Mouse (Mus musculus) midbrain, embryonic 14.5 days (tissue): ENCODE results near the gene Aars2. TPM values are rescaled to one million over a fixed set of nuclear protein-coding genes. Genes with fewer than 3 reads are reported as not detected.

Experiments used
- ATAC-seq: fragments of 200-750 bp; cut with Nextera tagmentation; 2 replicates; pipeline ENCODE4 v1.8.0; 2017; ENCODE audit warnings: moderate number of reproducible peaks, moderate library complexity; ENCODE audit not compliant: low FRiP score, low TSS enrichment
- DNase-seq: peaks from one replicate; pipeline ENCODE4 v3.0.0-alpha.2; 2015
- H3K27ac ChIP-seq: fragments of 300-500 bp; sonication (generic); replicated peaks from 2 replicates; pipeline ENCODE4 v1.5.1; 2014; ENCODE audit warnings: mild to moderate bottlenecking, low read depth, low read length, moderate library complexity
- H3K27me3 ChIP-seq: fragments of 300-500 bp; sonication (generic); 2 replicates; pipeline ENCODE4 v1.6.1; 2014; ENCODE audit warnings: low read length, control low read depth, mixed read lengths; ENCODE audit not compliant: control insufficient read depth, insufficient read depth
- H3K36me3 ChIP-seq: fragments of 300-500 bp; sonication (generic); 2 replicates; pipeline ENCODE4 v1.6.1; 2014; ENCODE audit warnings: low read length, control low read depth; ENCODE audit not compliant: control insufficient read depth, insufficient read depth
- H3K4me1 ChIP-seq: fragments of 300-500 bp; sonication (generic); 2 replicates; pipeline ENCODE4 v1.6.1; 2014; ENCODE audit warnings: mild to moderate bottlenecking, antibody characterized with exemption, low read length, control low read depth; ENCODE audit not compliant: control insufficient read depth, insufficient read depth
- H3K4me2 ChIP-seq: fragments of 300-500 bp; sonication (generic); 2 replicates; pipeline ENCODE4 v1.6.1; 2014; ENCODE audit warnings: mild to moderate bottlenecking, low read length, moderate library complexity
- H3K4me3 ChIP-seq: fragments of 300-500 bp; sonication (generic); replicated peaks from 2 replicates; pipeline ENCODE4 v1.5.1; 2014; ENCODE audit warnings: low read depth, low read length
- H3K9ac ChIP-seq: fragments of 300-500 bp; sonication (generic); replicated peaks from 2 replicates; pipeline ENCODE4 v1.6.1; 2014; ENCODE audit warnings: mild to moderate bottlenecking, low read length, moderate library complexity
- H3K9me3 ChIP-seq: fragments of 300-500 bp; sonication (generic); 2 replicates; pipeline ENCODE4 v1.6.1; 2016; ENCODE audit warnings: low read length, control low read depth, mixed read lengths; ENCODE audit not compliant: control insufficient read depth
- WGBS: fragments of 180-500 bp; shearing (Covaris S2); extraction: QIAGEN DNeasy Blood & Tissue Kit; methylation state at CpG from one replicate; pipeline ENCODE4 v1.1.7; 2014; 5-methylcytosine and 5-hydroxymethylcytosine counted together
- polyA plus RNA-seq: library from polyadenylated mRNA; unstranded; fragments of >200 nt; fragmentation: Nextera tagmentation; extraction: Ambion mirVana; gene quantifications from 2 replicates; pipeline ENCODE4 v1.2.1, GENCODE M21; 2014

Aars2 gene
- polyA plus RNA-seq, 1 experiment from 2014 or later: 14.8 TPM

- H3K4me1 ChIP-seq: 0 out of 2 replicates have a peak, but pooled peaks cover 5% of the 10 kb centered on the region
- H3K36me3 ChIP-seq: peaks cover 11% of the 10 kb centered on the region; the same call in 1 of the 2 replicates
- no peak for DNase-seq
- H3K4me3 ChIP-seq: no peak overlapping the region
- no peaks in the 10 kb centered on the region for H3K27me3 ChIP-seq
- ATAC-seq: no peak
- no peaks in the 10 kb centered on the region for H3K9me3 ChIP-seq
- H3K27ac ChIP-seq: no peak overlapping the region
- 98% methylated on average over 4 of the region's 4 CpGs for WGBS
- H3K9ac ChIP-seq: no peak overlapping the region
- H3K4me2 ChIP-seq: no peak overlapping the region
These were observed 4.2 kb downstream of the Aars2 start for GRCm38 (mm10) chr17:45510871-45511270.

DNA sequence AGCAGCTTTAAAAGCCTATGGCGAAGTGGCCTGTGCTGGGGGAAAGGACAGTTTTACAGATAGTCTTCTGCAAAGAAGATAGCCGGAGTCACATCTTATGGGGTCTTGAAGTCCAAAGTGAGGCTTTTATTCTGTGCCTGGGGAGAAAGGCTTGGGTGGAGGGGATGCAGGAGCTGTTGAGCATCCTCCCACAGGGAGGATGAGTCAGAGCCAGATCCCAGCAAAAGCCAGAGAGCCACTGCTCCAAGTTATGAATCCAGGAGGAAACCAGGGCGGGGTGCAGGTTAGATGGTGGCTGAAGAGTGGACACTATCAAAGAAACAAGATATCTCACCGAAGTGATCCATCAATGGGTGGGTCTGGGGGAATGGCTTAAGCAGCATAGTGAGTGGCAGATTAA is 5.1 kb downstream of the Aars2 start:
- no peak overlapping the region for H3K27ac ChIP-seq
- no peaks in the 10 kb centered on the region for H3K9me3 ChIP-seq
- no peaks in the 10 kb centered on the region for H3K27me3 ChIP-seq
- no peak for ATAC-seq
- 93% methylated on average over 4 of the region's 4 CpGs for whole genome bisulfite sequencing
- H3K36me3 ChIP-seq: peaks cover 11% of the 10 kb centered on the region; the same call in 1 of the 2 replicates
- no peak overlapping the region for H3K4me2 ChIP-seq
- no peak overlapping the region for H3K9ac ChIP-seq
- DNase-seq: no peak
- H3K4me1 ChIP-seq: no peaks in the 10 kb centered on the region
- H3K4me3 ChIP-seq: no peak overlapping the region

- WGBS: 48% methylated on average over 15 of the region's 15 CpGs
- Histone ChIP-seq H3K9ac (no peak overlapping the region), H3K27ac (no peak overlapping the region), H3K9me3 (no peaks in the 10 kb centered on the region), H3K4me2 (no peak overlapping the region), H3K4me1 (no peaks in the 10 kb centered on the region), H3K36me3 (peaks cover 13% of the 10 kb centered on the region; the same call in 1 of the 2 replicates), H3K4me3 (no peak overlapping the region), H3K27me3 (no peaks in the 10 kb centered on the region)
- no peak for DNase-seq
- ATAC-seq: no peak
These were observed 8.6 kb downstream of the Aars2 start for GRCm38 (mm10) chr17:45515204-45515726.

GRCm38 (mm10) chr17:45515806-45516205 is 9.2 kb downstream of the Aars2 start:
- peaks cover 17% of the 10 kb centered on the region for H3K36me3 ChIP-seq
- no peaks in the 10 kb centered on the region for H3K27me3 ChIP-seq
- H3K9me3 ChIP-seq: no peaks in the 10 kb centered on the region
- 90% methylated on average over 10 of the region's 10 CpGs for WGBS
- no peak overlapping the region for H3K4me3 ChIP-seq
- H3K4me2 ChIP-seq: no peak overlapping the region
- no peak for DNase-seq
- no peaks in the 10 kb centered on the region for H3K4me1 ChIP-seq
- no peak for ATAC-seq
- H3K27ac ChIP-seq: no peak overlapping the region
- no peak overlapping the region for H3K9ac ChIP-seq

- no peak overlapping the region for H3K9ac ChIP-seq
These were observed 9.8 kb downstream of the Aars2 start for GRCm38 (mm10) chr17:45516488-45516887.

GRCm38 (mm10) chr17:45517135-45517534 is 10.5 kb downstream of the Aars2 start:
- no peak overlapping the region for H3K9ac ChIP-seq
- DNase-seq: no peak
- no peak overlapping the region for H3K27ac ChIP-seq
- H3K9me3 ChIP-seq: no peaks in the 10 kb centered on the region
- WGBS: 88% methylated on average over 21 of the region's 21 CpGs
- H3K36me3 ChIP-seq: peaks cover 17% of the 10 kb centered on the region
- H3K27me3 ChIP-seq: no peaks in the 10 kb centered on the region
- no peaks in the 10 kb centered on the region for H3K4me1 ChIP-seq
- ATAC-seq: peak; percentile 12; the same call in 1 of the 2 replicates
- no peak overlapping the region for H3K4me3 ChIP-seq
- no peak overlapping the region for H3K4me2 ChIP-seq

More at GRCm38 (mm10) chr17:45516488-45516887, 9.8 kb downstream of the Aars2 start:
- Histone ChIP-seq H3K4me3 (no peak overlapping the region), H3K9me3 (no peaks in the 10 kb centered on the region), H3K27me3 (no peaks in the 10 kb centered on the region), H3K4me1 (no peaks in the 10 kb centered on the region), H3K36me3 (peaks cover 17% of the 10 kb centered on the region), H3K4me2 (no peak overlapping the region), H3K27ac (no peak overlapping the region)
- ATAC-seq (peak; percentile 51), DNase-seq (peak; percentile 90)
- 49% methylated on average over 8 of the region's 8 CpGs for WGBS

- Histone ChIP-seq H3K36me3 (peaks cover 17% of the 10 kb centered on the region), H3K4me2 (no peak overlapping the region), H3K27me3 (no peaks in the 10 kb centered on the region), H3K9ac (no peak overlapping the region), H3K27ac (no peak overlapping the region), H3K4me3 (no peak overlapping the region), H3K4me1 (0 out of 2 replicates have a peak, but pooled peaks cover 3% of the 10 kb centered on the region), H3K9me3 (no peaks in the 10 kb centered on the region)
- no peak for ATAC-seq
- no peak for DNase-seq
- 93% methylated on average over 28 of the region's 28 CpGs for WGBS
These were observed 11.0 kb downstream of the Aars2 start for GRCm38 (mm10) chr17:45517549-45518215.

DNA sequence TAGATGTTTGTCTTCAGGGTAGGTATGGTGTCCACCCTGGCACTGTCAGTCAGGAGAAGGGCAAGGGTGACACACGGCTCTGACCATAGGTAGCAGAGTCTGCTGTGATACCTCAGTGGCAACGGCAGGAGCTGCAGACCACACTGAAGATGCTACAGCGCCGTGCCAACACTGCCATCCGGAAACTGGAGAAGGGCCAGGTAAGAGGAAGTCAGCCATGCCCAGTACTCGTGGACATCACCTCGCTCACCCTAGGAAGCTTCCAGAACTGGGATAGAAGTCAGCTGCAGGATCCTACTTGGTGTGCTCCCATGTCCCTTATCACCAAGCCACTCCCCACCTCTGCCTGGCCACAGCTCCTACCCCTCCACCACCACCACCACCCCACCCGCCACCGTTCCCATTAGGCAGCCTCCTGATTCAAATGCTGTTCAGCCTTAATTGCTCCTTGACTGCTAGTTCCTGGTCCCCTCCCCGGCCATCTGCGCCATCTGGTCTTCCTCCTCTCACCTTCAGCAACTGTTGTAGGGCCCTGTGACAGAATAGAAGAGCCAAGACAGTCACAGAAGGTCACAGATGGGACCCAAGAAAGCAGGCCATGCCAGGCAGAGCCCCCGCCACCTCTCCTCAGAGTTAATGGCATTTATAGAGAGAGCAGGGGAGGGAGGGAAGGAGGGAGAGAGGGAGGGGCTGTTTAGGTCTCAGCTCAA is 12.3 kb downstream of the Aars2 start:
- DNase-seq: no peak
- no peak overlapping the region for H3K9ac ChIP-seq

More for the DNA sequence above, 12.3 kb downstream of the Aars2 start:
- H3K27me3 ChIP-seq: 0 out of 2 replicates have a peak, but pooled peaks cover under 1% of the 10 kb centered on the region
- H3K4me3 ChIP-seq: no peak overlapping the region
- H3K9me3 ChIP-seq: no peaks in the 10 kb centered on the region
- H3K4me1 ChIP-seq: peaks cover 12% of the 10 kb centered on the region; the same call in 1 of the 2 replicates
- no peak overlapping the region for H3K27ac ChIP-seq
- WGBS: 87% methylated on average over 12 of the region's 12 CpGs
- peaks cover 17% of the 10 kb centered on the region for H3K36me3 ChIP-seq
- no peak overlapping the region for H3K4me2 ChIP-seq
- ATAC-seq: no peak
